10 mouse cellular contexts compared by ENCODE assay signal in genomic region chr6:4397695-4398598, GRCm38 (mm10).
DNase-seq lines count a peak whose midpoint lies in the region; ATAC-seq and TF ChIP-seq lines count a peak whose summit lies in the region.
"Had no signal": no experiment of that assay in that cellular context is flagged by ENCODE, and none has a peak within 500 bp of the region (broad histone marks: within the 10 kb centered on the region; RNA-seq: fewer than 3 reads in every experiment).

No protein-coding gene starts in this region.

- no peaks in the 10 kb centered on the region for H3K36me3 ChIP-seq in heart, embryonic 14.5 days (ENCODE audit: control insufficient read depth, insufficient read depth, low read length)
- H3K36me3 ChIP-seq: embryonic facial prominence, embryonic 15.5 days had no signal

- TF ChIP-seq CTCF in left cerebral cortex, adult 2 months (IDR thresholded peaks at IDR 0.05) = no peak

- 38% methylated on average over 16 of the region's 16 CpGs for WGBS in heart, embryonic 14.5 days

- intact Hi-C loops in left cerebral cortex, adult 2 months (cut with DNase I) = no loop called here

- 0 out of 2 replicates have a peak overlapping the region, but pooled peaks have one; percentile 38 for H3K9ac ChIP-seq in heart, embryonic 14.5 days (ENCODE audit: low read length)
- H3K9ac ChIP-seq: embryonic facial prominence, embryonic 15.5 days had no signal

- H3K9me3 ChIP-seq in heart, embryonic 14.5 days (ENCODE audit: control insufficient read depth, low read length) = no peaks in the 10 kb centered on the region
- H3K9me3 ChIP-seq: embryonic facial prominence, embryonic 15.5 days had no signal

- H3K27me3 ChIP-seq in heart, embryonic 14.5 days (ENCODE audit: control insufficient read depth, insufficient read depth, low read length) = no peaks in the 10 kb centered on the region
- H3K27me3 ChIP-seq: embryonic facial prominence, embryonic 15.5 days; megakaryocyte, embryonic 14.5 days had no signal

- no peak for ATAC-seq in heart, embryonic 14.5 days (ENCODE audit: insufficient number of reproducible peaks, insufficient read depth, low FRiP score, low read depth)

- peak overlapping the region; percentile 59 for H3K4me2 ChIP-seq in heart, embryonic 14.5 days (ENCODE audit: low read length)
- H3K4me2 ChIP-seq: embryonic facial prominence, embryonic 15.5 days had no signal

- H3K4me1 ChIP-seq in heart, embryonic 14.5 days (ENCODE audit: control insufficient read depth in 2 of 2, insufficient read depth in 2 of 2, low read length in 2 of 2) = peaks cover 5 to 10% of the 10 kb centered on the region in 2 experiments; a peak in 2 of 4 replicates
- H3K4me1 ChIP-seq: embryonic facial prominence, embryonic 15.5 days; megakaryocyte, embryonic 14.5 days had no signal

- no peak for DNase-seq in heart, adult 18-20 months
- peak; percentile 35 to 79 for DNase-seq in frontal cortex, adult 2 months (ENCODE audit: extremely low spot score in 1 of 2, low spot score in 1 of 2)
- DNase-seq in left cerebral cortex, adult 2 months (ENCODE audit: extremely low spot score in 1 of 2, low spot score in 2 of 2) = peak; percentile 51 to 67
- DNase-seq in right cerebral cortex, postnatal 14 days = peak; percentile 53
- no peak for DNase-seq in cerebellum, adult 11-12 months
- no peak for DNase-seq in kidney, adult 9 months
- no peak for DNase-seq in kidney, postnatal 14 days

- H3K4me3 ChIP-seq in heart, embryonic 14.5 days (ENCODE audit: control insufficient read depth in 1 of 2, insufficient read depth in 1 of 2, low read depth in 1 of 2, low read length in 2 of 2) = no peak overlapping the region; a peak in 1 of 4 replicates
- H3K4me3 ChIP-seq in left cerebral cortex, adult 2 months = peak overlapping the region; percentile 5; the same call in 1 of the 2 replicates
- H3K4me3 ChIP-seq: embryonic facial prominence, embryonic 15.5 days; megakaryocyte, embryonic 14.5 days had no signal

- no peak overlapping the region for H3K27ac ChIP-seq in heart, embryonic 14.5 days (replicated peaks in 1 of 2; ENCODE audit: control insufficient read depth in 1 of 2, insufficient read depth in 1 of 2, low read depth in 2 of 2, low read length in 2 of 2)
- H3K27ac ChIP-seq in left cerebral cortex, adult 2 months = no peak overlapping the region
- H3K27ac ChIP-seq: embryonic facial prominence, embryonic 15.5 days had no signal

Comparison
In these comparisons a context has a peak if more than half of its experiments do, and no peak if none do; other contexts are left out.
1. DNase-seq: peak in frontal cortex, adult 2 months (2 of 2), left cerebral cortex, adult 2 months (2 of 2) and right cerebral cortex, postnatal 14 days (single experiment); none in heart, adult 18-20 months (0 of 2), cerebellum, adult 11-12 months (single experiment), kidney, adult 9 months (single experiment) and kidney, postnatal 14 days (single experiment).